Mouse (Mus musculus) stomach, postnatal 0 days (tissue): ENCODE measurements at regions not wholly inside any gene's neighbourhood (a gene's known extent, or its start where the extent isn't known, plus 50 kb on each side); places are given as distances from the start of the nearest gene placed in this dataset.

ENCODE experiments used
- ATAC-seq: fragments of 200-750 bp; cut with Nextera tagmentation; 2 replicates; pipeline ENCODE4 v1.8.0; 2017; ENCODE audit not compliant: low FRiP score, low TSS enrichment
- DNase-seq: peaks from one replicate; pipeline ENCODE4 v3.0.0-alpha.2; 2016; ENCODE audit warnings: low spot score
- H3K27ac ChIP-seq: fragments of 300-500 bp; sonication (generic); replicated peaks from 2 replicates; pipeline ENCODE4 v1.5.1; 2014; ENCODE audit warnings: mild to moderate bottlenecking, control low read depth
- H3K27me3 ChIP-seq: fragments of 300-500 bp; sonication (generic); 2 replicates; pipeline ENCODE4 v1.6.1; 2014; ENCODE audit warnings: low read length; ENCODE audit not compliant: control insufficient read depth, insufficient read depth
- H3K36me3 ChIP-seq: fragments of 300-500 bp; sonication (generic); 2 replicates; pipeline ENCODE4 v1.6.1; 2014; ENCODE audit warnings: low read length, mixed read lengths; ENCODE audit not compliant: control insufficient read depth, insufficient read depth
- H3K4me1 ChIP-seq: fragments of 300-500 bp; sonication (generic); replicated peaks from 2 replicates; pipeline ENCODE4 v1.6.1; 2014; ENCODE audit warnings: antibody characterized with exemption; ENCODE audit not compliant: control insufficient read depth, insufficient read depth
- H3K4me2 ChIP-seq: fragments of 300-500 bp; sonication (generic); replicated peaks from 2 replicates; pipeline ENCODE4 v1.6.1; 2014; ENCODE audit warnings: low read depth, mild to moderate bottlenecking, control low read depth, moderate library complexity
- H3K4me3 ChIP-seq: fragments of 300-500 bp; sonication (generic); 2 replicates; pipeline ENCODE4 v1.5.1; 2014; ENCODE audit warnings: low read depth, low read length, control low read depth
- H3K9ac ChIP-seq: fragments of 300-500 bp; sonication (generic); 2 replicates; pipeline ENCODE4 v1.6.1; 2014; ENCODE audit warnings: mild to moderate bottlenecking, low read length, control low read depth, mixed read lengths
- H3K9me3 ChIP-seq: fragments of 300-500 bp; sonication (generic); 2 replicates; pipeline ENCODE4 v1.6.1; 2016; ENCODE audit warnings: low read length; ENCODE audit not compliant: control insufficient read depth
- CTCF ChIP-seq: IDR thresholded peaks from 2 replicates; pipeline ENCODE4 v1.5.1; 2016; ENCODE audit warnings: antibody characterized with exemption, low read depth, mild to moderate bottlenecking, moderate library complexity
- EP300 ChIP-seq: optimal IDR thresholded peaks from 2 replicates; pipeline ENCODE3; 2016; ENCODE audit warnings: antibody characterized with exemption
- WGBS: fragments of 180-500 bp; shearing (Covaris S2); extraction: QIAGEN DNeasy Blood & Tissue Kit; methylation state at CpG from one replicate; pipeline ENCODE4 v1.1.7; 2014; 5-methylcytosine and 5-hydroxymethylcytosine counted together

DNA sequence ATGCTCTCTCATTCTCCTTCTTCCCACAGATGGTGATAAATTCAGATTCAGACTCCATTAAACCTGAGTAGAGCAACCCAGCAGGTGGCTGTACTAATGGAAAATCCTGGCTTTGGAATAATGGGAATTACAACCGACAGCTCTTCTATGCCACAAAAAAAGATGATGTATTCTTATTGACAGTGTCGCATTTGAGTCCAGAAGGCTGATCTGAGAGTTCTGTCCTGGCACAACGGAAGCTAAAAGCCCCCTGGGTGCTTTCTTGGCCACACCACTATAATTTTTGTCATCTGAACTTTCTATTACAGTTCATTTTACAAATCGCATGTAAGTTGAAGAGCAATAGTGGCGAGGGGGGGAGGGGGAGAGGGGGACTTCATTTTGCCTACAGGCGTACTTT is 411.9 kb downstream of the Anxa1 start:
- no peak for TF ChIP-seq EP300
- no peak for TF ChIP-seq CTCF
- Histone ChIP-seq H3K27ac (no peak overlapping the region), H3K36me3 (no peaks in the 10 kb centered on the region), H3K27me3 (no peaks in the 10 kb centered on the region), H3K4me2 (no peak overlapping the region), H3K4me1 (no peaks in the 10 kb centered on the region), H3K9ac (no peak overlapping the region), H3K4me3 (no peak overlapping the region), H3K9me3 (no peaks in the 10 kb centered on the region)
- DNase-seq: no peak
- WGBS: 77% methylated on average over 6 of the region's 6 CpGs
- ATAC-seq: no peak

DNA sequence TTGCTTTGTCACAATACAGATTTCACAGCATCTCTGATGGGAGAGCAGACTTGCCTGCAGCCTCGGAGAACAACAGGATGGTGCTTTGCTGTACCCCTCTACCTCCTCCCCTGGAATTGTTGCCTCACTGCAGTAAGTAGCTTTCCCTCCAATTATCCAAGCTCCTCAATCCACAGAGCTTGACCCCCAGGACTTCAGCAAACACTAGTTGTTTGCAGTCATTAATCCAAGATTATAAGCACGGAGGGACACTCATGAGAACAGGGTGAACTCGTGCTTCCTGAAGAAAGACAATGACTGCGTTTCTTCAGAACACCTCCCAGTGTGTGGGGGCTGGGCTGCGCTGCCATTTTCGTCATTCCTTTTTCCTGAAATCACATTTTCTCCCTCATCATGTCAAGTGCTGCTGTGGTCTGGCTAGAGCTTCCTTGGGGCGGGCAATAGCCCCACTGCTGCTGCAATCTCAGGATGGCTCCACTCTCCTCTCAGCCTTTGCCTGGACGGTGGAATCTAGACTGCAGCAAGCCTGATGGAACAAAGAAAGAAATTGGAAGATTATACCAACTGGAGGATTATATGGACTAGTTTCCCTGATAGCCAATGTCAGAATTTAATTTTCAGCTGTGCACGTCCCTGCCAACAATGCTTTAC is 413.0 kb downstream of the Anxa1 start:
- H3K27ac ChIP-seq: no peak overlapping the region
- DNase-seq: no peak
- no peak overlapping the region for H3K4me3 ChIP-seq
- no peaks in the 10 kb centered on the region for H3K36me3 ChIP-seq
- no peak overlapping the region for H3K9ac ChIP-seq
- ATAC-seq: no peak
- H3K4me2 ChIP-seq: no peak overlapping the region
- H3K9me3 ChIP-seq: no peaks in the 10 kb centered on the region
- no peaks in the 10 kb centered on the region for H3K27me3 ChIP-seq
- 42% methylated on average over 9 of the region's 9 CpGs for WGBS
- TF ChIP-seq EP300 (no peak), CTCF (no peak)
- H3K4me1 ChIP-seq: no peaks in the 10 kb centered on the region

DNA sequence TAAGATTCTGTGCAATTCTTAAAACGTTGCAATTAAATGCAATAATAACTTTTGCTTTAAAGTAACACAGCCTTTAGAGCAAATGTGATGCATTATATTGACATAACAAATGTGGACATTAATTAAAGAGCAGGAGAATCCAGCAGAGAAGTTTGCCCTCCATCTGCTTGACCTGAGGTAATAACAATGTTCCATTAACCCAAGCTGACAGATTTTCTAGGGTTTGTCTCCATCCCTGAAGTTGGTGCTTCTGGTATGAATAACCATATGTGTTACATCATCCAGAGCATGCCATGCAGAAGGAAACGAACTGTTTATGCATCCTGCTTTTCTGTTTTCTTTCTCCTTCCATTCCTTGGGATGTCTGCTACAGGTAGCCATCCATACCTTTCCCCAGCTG is 414.0 kb downstream of the Anxa1 start:
- H3K9ac ChIP-seq: no peak overlapping the region
- WGBS: 34% methylated on average over 2 of the region's 2 CpGs
- H3K4me2 ChIP-seq: no peak overlapping the region
- H3K27ac ChIP-seq: no peak overlapping the region
- H3K9me3 ChIP-seq: no peaks in the 10 kb centered on the region
- DNase-seq: no peak
- no peak for ATAC-seq
- H3K36me3 ChIP-seq: no peaks in the 10 kb centered on the region
- H3K4me3 ChIP-seq: no peak overlapping the region
- H3K4me1 ChIP-seq: no peaks in the 10 kb centered on the region
- no peaks in the 10 kb centered on the region for H3K27me3 ChIP-seq
- TF ChIP-seq EP300: no peak
- TF ChIP-seq CTCF: no peak

DNA sequence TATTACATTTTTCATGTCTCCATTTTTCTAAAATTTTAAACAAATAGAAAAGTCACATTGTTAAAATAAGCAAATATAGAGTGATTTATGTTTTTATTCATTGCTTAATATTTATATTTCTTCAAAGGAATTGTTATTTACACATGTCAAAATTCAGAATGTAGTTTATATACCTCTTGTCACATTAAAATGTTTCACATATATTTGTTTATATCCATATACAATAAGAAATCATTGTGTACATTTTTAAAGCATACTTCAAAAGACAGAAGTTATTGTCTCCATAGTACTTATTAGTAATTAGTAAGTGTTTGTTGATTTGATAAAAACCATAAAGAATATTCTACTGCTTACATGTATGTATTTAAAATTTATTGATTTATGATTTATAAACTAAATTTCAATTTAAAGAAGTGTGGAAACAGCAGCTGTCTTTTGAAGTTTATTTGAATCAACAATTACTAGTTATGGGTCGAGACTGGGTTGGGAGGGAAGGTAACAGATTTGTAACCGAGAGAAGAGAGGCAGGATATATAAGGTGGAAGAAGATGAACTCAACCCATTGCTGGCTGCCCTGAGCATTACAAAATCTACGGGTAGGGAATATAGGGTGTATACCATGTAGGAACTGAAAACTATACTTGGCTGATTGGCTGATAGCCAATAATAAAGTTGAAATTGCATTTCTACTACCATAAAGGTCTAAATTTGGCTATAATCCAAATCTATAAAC is 420.8 kb downstream of the Anxa1 start:
- Histone ChIP-seq H3K9me3 (no peaks in the 10 kb centered on the region), H3K4me1 (no peaks in the 10 kb centered on the region), H3K9ac (no peak overlapping the region), H3K4me3 (no peak overlapping the region), H3K4me2 (no peak overlapping the region), H3K27me3 (no peaks in the 10 kb centered on the region), H3K36me3 (no peaks in the 10 kb centered on the region), H3K27ac (no peak overlapping the region)
- no peak for TF ChIP-seq EP300
- no peak for TF ChIP-seq CTCF
- WGBS: 60% methylated on average over 3 of the region's 3 CpGs
- ATAC-seq (no peak), DNase-seq (no peak)

DNA sequence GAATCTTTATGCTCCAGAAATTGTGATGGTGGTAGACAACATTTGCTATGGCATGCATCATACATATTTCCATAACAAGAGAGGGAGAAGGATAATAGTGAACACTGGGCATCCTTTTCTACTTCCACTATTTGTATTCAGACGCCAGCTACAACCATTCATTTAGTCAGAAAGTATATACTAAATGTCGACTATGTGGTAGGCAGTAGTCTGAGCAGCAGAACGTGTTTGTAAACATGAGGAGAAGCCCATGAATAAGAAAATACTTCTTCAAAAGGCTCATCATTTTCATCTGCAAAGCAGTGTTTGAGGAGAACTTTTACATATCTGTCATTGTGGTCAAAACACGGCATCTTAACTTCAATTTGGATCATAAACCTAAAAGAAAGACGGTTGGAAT is 421.4 kb downstream of the Anxa1 start:
- no peaks in the 10 kb centered on the region for H3K36me3 ChIP-seq
- no peaks in the 10 kb centered on the region for H3K27me3 ChIP-seq
- WGBS: 44% methylated on average over 5 of the region's 5 CpGs
- H3K27ac ChIP-seq: no peak overlapping the region
- no peaks in the 10 kb centered on the region for H3K4me1 ChIP-seq
- no peak for ATAC-seq
- H3K9me3 ChIP-seq: no peaks in the 10 kb centered on the region
- no peak for DNase-seq
- H3K4me2 ChIP-seq: no peak overlapping the region
- TF ChIP-seq EP300 (no peak), CTCF (no peak)
- H3K9ac ChIP-seq: no peak overlapping the region
- no peak overlapping the region for H3K4me3 ChIP-seq

DNA sequence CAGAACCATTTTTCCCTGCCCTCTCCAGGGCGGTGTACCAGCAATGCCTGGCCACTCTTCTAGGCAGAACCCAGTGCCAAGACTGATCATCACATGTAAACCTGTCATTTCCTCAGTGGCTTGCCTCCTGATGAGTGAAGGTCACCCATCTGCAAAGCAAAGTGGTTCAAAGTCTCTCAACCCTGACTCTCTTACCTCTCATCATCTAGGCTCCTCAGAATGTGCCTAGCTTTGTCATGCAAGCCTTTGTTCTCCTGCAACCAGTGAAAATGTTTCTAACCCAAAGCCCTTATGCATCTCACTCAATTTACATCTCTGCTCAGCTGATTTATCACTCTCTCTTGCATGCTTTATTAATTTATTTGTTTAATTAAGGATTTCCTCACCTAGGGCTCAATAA is 445.5 kb downstream of the Anxa1 start:
- no peak for ATAC-seq
- H3K9ac ChIP-seq: no peak overlapping the region
- no peaks in the 10 kb centered on the region for H3K36me3 ChIP-seq
- no peak overlapping the region for H3K27ac ChIP-seq
- no peak overlapping the region for H3K4me2 ChIP-seq
- H3K27me3 ChIP-seq: no peaks in the 10 kb centered on the region
- H3K4me1 ChIP-seq: no peaks in the 10 kb centered on the region
- no peak for TF ChIP-seq CTCF
- no peak for TF ChIP-seq EP300
- H3K9me3 ChIP-seq: no peaks in the 10 kb centered on the region
- WGBS: 83% methylated on average over 1 of the region's 1 CpGs
- no peak overlapping the region for H3K4me3 ChIP-seq
- no peak for DNase-seq
